18 mouse cellular contexts compared by ENCODE assay signal in genomic region chr14:117993845-117994244, GRCm38 (mm10). TPM values are rescaled to one million over a fixed set of nuclear protein-coding genes. Genes with fewer than 3 reads are reported as not detected.
"Had no signal": no experiment of that assay in that cellular context is flagged by ENCODE, and none has a peak within 500 bp of the region (broad histone marks: within the 10 kb centered on the region; RNA-seq: fewer than 3 reads in every experiment).

No protein-coding gene starts in this region.

- H3K9ac ChIP-seq: liver, postnatal 0 days; lung, embryonic 15.5 days; neural tube, embryonic 12.5 days; stomach, embryonic 15.5 days had no signal

- H3K36me3 ChIP-seq: lung, embryonic 15.5 days; neural tube, embryonic 12.5 days; stomach, embryonic 15.5 days had no signal

- H3K4me1 ChIP-seq: lung, embryonic 15.5 days; megakaryocyte, embryonic 14.5 days; neural tube, embryonic 12.5 days; stomach, embryonic 15.5 days had no signal

- DNase-seq: liver, postnatal 0 days; lung, adult 2 months; lung, postnatal 14 days; lung, postnatal 36 days; midbrain, embryonic 14.5 days; right cerebral cortex, postnatal 14 days; thymus, adult 2 months; thymus, postnatal 25 days; thymus, postnatal 4 days had no signal

- H3K27me3 ChIP-seq: lung, embryonic 15.5 days; megakaryocyte, embryonic 14.5 days; neural tube, embryonic 12.5 days; stomach, embryonic 15.5 days had no signal

- H3K4me2 ChIP-seq: lung, embryonic 15.5 days; midbrain, embryonic 11.5 days; neural tube, embryonic 12.5 days; stomach, embryonic 15.5 days had no signal

- H3K27ac ChIP-seq: lung, embryonic 15.5 days; macrophage; neural tube, embryonic 12.5 days; stomach, embryonic 15.5 days; stomach, postnatal 0 days had no signal

- ATAC-seq: liver, postnatal 0 days; lung, postnatal 0 days had no signal

- H3K9me3 ChIP-seq: lung, embryonic 15.5 days; neural tube, embryonic 12.5 days; stomach, embryonic 15.5 days had no signal

- H3K4me3 ChIP-seq: lung, embryonic 15.5 days; megakaryocyte, embryonic 14.5 days; neural tube, embryonic 12.5 days; stomach, embryonic 15.5 days had no signal

RNA-seq across cellular contexts. Expression of gene Dct, which starts 58.2 kb away (rescaled TPM):
- total RNA-seq: monocyte, adult 5-6 weeks had no signal
- polyA plus RNA-seq: macrophage had no signal
